Mouse (Mus musculus): ENCODE results near the gene Kcnmb4.

The Kcnmb4 gene

GRCm38 (mm10) chr10:116397573-116397972 is 76.1 kb downstream of the Kcnmb4 start:
- DNase-seq: no peak

DNA sequence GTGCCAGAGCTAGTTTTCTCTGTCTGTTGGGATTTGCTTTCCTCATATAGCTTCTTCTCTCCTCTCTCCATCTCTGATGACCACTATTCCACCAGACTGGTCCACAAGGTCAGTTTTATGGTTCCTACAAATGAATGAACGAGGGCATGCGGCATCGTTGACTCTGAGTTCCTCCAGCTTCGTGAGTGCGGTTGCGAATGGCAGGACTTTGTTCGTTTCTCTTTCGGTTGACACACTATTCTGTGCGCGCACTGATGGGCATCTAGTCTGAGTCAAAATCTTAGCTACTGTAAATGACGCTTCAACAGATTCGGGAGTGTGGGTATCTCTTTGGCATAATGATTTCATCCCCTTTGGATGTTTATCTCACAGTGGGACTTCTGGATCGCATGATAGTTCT is 76.7 kb downstream of the Kcnmb4 start:
- DNase-seq: no peak

DNA sequence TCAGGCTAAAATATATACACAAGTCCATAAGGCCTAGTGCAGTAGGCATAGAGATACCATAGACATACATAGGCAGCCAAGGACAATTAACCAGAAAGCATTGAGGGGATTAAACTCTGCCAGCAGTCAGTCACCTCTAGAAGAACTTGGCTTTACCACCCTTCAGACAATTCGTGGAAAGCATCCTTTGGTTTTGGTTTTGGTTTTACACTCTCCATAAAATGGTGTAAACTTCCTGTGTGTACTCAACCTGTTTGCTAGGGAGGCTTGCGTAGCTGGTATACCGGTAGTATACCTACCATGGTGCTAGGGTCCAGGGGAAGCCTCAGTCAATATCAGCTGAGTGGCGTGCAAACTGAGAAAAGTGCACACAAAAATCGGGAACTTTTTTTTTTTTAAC is 77.4 kb downstream of the Kcnmb4 start:
- DNase-seq: no peak

- no peak for DNase-seq
Observed at GRCm38 (mm10) chr10:116394585-116394984, 79.1 kb downstream of the Kcnmb4 start.

- DNase-seq: no peak
Observed at GRCm38 (mm10) chr10:116393790-116394475, 79.7 kb downstream of the Kcnmb4 start.

- DNase-seq: no peak
Observed at GRCm38 (mm10) chr10:116388840-116389239, 84.8 kb downstream of the Kcnmb4 start.

DNA sequence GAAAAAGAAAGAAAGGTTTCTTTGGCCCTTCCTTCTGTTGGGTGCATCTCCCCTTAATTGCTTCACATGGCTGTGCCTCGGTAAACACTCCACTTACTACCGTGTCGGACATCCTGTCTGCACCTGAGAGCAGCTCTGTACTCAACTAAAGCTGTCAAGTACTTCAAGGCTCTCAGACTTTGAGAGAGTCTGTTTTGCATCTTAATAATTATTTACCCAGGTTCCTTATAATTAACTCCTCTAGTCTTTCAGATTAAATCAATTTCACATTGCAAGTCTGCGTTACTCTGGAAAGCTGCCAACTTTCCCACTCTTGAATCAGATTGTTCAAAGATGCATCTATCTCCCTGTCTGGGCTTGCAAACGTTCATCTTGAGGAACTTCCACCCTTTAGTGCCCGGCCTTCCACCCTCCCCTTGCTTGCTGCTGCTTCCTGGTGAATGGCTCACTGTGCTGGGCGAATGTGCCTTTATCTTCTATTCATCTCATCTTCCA is 87.2 kb downstream of the Kcnmb4 start:
- peak in 1 of 2 experiments; percentile 41 for DNase-seq

- no peak for DNase-seq
Observed at GRCm38 (mm10) chr10:116384401-116384800, 89.3 kb downstream of the Kcnmb4 start.

GRCm38 (mm10) chr10:116382826-116383685 is 90.6 kb downstream of the Kcnmb4 start:
- peak in 1 of 2 experiments; percentile 10 for DNase-seq

DNA sequence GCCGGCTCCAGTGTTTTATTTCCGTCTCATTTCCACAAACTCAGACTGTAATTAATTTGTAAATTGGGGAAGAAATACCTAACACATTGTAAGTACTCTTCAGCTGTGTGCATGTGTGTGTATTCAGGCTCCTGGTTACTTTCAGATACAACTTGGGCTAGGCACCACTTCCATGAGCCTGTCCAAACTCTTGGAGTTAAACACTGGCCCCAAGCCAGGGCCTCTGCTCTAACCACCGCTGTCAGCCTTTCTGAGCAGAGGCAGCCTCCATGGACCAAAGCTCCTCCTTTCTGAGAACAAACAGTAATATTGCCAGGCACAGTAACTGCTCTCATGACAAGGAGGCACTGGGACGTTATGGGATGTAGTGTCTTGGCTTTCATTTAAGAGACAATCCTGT is 96.8 kb downstream of the Kcnmb4 start:
- DNase-seq: no peak

- DNase-seq: no peak
Observed at GRCm38 (mm10) chr10:116374111-116374510, 99.6 kb downstream of the Kcnmb4 start.

DNA sequence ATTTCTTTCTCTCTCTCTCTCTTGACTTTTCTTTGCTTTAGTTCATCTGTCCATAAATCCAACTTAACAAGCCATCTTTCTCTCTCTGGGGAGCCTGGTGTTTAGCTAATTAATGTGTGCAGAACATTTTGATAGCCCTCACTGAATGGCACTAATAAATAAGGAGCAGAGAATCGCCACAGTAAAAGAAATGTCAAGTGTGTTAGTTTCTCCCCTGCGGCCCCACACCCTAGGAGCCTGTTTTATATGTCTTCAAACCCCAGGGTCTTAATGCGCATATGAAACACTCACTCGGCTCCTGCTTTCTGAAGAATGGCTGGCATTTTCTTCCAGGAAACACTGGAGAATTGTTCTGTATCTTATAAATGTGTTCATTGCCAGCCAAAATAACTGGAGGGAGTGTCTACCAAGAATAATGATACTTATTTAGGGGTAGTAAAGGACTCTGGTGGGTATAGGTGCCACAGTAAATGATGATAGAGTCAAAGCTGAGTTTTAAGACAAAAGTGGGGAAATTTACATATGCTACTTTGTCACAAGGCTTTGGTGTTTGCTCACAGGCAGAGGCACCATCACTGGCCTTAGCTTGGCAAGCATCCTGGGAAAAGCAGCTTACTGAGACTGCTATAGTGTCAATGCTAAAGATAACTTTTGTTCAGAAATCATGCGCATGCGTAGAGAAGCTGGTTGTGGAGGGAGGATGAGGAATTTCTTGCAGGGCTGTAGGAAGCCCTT is 102.5 kb downstream of the Kcnmb4 start:
- no peak for DNase-seq
